Mouse (Mus musculus) spleen, adult 2 months (tissue): Measurements from ENCODE around the gene Btnl6.

ENCODE experiments used
- CTCF ChIP-seq: fragments of 200-500 bp; IDR thresholded peaks from 2 replicates; pipeline ENCODE4 v1.5.1; 2011; ENCODE audit warnings: mild to moderate bottlenecking, inconsistent platforms; ENCODE audit not compliant: insufficient read depth, insufficient read length, insufficient replicate concordance; ENCODE audit errors: extremely low read depth
- POLR2A ChIP-seq: fragments of 200-500 bp; IDR thresholded peaks from 2 replicates; pipeline ENCODE4 v1.6.1; 2011; ENCODE audit warnings: low read depth, low read length, inconsistent platforms

DNA sequence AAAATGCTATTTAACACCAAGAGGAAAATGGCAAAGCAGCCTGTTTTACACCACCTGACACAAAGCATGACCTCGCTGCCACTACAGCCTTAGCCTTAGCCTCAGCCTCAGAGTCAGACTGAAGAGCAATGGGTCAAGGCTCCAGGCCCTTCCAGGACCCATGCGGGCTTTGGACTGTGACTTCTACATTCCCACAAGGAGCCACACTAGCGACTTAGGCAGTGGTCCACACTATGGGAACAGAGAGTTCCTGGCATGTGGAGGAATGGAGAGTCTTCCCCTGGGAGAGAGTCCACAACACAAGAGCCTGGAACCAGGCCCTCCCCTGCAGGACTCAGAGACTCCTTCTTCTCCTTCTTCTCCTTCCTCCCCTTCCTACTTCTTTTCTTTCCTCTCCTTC, 15.5 kb upstream of the Btnl6 start:
- no peak for TF ChIP-seq CTCF
- no peak for TF ChIP-seq POLR2A
